Mouse (Mus musculus) MN1 (cell line): ENCODE results near the gene Phc2.
A peak's percentile ranks its signal among the peaks of the same experiment; 100 is the strongest.
"Not testable (repeated sequence)": the region's sequence is repeated elsewhere in the genome, so short reads cannot be mapped to it uniquely, and the experiment has no call there.

Source experiments
- DNase-seq: peaks from one replicate; pipeline ENCODE4 v3.0.0-alpha.2; 2016; ENCODE audit warnings: low spot score

Phc2 gene

GRCm38 (mm10) chr4:128645896-128646295 lies 8.6 kb upstream of the Phc2 start:
- no peak for DNase-seq

DNA sequence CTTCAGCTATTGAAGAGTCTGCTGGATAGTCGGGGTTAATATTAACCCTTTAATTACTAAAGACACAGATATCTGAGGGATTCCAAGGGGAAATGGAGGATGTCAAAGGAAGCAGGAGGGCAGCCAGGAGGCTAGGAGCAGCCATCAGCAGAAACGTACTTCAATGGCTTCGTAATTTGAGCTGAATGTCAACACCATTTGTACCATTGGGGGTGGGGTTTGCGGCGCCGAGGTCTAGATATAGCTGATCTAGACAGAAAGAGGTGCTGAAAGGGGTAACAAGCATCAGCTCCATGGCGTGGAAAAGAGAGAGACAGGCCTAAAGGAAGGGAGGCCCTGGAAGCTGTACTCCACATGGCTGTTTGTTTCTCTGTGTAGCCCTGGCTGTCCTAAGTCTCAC lies 7.7 kb upstream of the Phc2 start:
- DNase-seq, result no peak

- DNase-seq, result no peak
Measured at GRCm38 (mm10) chr4:128648567-128649255, 5.8 kb upstream of the Phc2 start.

GRCm38 (mm10) chr4:128651530-128651929 lies 3.0 kb upstream of the Phc2 start:
- DNase-seq, result no peak

DNA sequence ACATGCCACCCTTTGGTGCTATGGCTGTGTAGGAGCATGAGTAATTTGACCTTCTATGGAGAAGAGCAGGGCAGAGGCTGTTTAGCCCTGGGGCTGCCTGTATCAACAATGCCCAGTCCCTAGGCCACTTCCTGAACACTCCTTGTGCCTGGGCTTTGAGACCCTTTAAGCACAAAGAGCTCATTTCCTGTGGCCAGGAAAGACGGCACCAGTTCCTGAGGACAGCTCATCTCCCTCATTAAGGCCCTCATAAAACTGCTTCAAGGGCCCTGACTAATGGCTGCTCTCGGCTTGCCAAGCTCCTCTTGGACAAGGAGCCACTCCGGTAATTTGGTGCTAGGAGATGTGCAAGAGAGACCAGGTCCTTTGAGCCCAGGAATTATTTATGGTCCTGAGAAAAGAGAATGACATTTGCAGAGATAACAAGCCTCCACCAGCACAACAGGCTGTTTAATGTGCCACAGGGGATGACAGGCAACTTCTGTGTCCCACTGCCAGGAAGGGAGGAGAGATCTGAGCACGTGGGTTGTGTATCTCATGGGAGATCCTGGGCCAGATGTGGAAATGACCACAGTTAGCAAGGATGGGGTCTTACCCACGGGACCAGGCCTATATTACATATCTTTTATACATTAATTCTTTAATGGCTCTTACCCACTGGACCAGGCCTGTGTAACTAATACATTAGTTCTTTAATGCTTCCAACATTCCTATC lies 1.8 kb upstream of the Phc2 start:
- peak; percentile 92 for DNase-seq

DNA sequence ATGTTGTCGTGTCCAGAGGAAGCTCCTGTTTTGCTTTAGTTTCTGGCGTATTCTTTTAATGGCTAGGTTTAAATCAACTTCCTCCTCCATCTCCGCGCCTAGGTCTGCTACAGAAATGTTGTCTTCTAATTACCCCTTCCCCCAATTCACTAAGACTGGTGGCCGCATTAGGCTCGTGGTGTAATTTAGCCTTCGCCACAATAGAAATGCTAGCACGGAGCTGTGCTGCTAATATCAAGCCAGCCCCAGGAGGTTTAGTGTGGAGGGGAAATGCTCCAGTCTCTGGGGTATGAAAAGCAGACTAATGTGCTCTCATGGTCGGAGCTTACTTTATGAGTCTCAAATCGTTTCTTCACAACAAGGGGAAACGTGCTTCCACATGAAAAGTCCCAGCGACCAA lies 944 bp downstream of the Phc2 start:
- DNase-seq, result peak; percentile 10

- no peak for DNase-seq
Measured at GRCm38 (mm10) chr4:128660196-128660595, 5.7 kb downstream of the Phc2 start.

- no peak for DNase-seq
Measured at GRCm38 (mm10) chr4:128661063-128661462, 6.6 kb downstream of the Phc2 start.

DNA sequence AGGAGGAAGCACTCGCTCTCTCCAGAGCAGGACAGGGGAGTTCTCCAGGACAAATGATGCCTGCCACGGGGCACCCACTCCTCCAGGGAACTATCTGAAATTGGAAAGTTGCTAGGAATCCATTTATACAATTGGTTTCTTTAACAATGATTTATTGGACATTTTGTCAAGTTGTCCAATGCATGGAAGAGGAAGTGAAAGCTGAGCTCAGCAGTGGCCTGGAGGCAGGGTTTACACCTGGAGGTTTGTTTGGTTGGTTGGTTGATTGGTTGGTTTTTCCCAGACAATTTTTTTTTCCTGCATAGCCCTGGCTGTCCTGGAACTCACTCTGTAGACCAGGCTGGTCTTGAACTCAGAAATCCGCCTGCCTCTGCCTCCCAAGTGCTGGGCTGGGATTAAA lies 9.5 kb downstream of the Phc2 start:
- no peak for DNase-seq

DNA sequence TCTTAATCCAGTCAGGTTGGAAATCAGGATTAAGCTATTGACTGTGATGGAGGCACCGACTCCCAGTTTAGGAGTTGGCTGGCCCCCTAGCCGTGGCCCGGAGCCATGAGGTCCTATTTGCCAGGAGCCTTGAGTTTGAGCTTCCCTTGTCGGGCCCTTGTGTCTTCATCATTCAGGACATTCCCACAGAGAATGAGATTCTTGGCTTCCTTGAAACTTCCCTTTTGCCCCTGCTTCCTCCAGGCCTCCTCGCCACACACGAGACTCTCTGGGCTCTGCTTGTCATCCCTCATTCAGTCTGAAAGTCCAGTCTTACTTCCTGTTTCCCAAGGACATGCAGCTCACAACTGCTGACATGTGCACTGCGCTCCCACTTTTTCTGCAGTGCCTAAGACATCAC lies 11.9 kb downstream of the Phc2 start:
- DNase-seq, result not testable (repeated sequence)

- DNase-seq, result not testable (repeated sequence)
Measured at GRCm38 (mm10) chr4:128667195-128667594, 12.7 kb downstream of the Phc2 start.

GRCm38 (mm10) chr4:128669229-128669628 lies 14.7 kb downstream of the Phc2 start:
- no peak for DNase-seq

DNA sequence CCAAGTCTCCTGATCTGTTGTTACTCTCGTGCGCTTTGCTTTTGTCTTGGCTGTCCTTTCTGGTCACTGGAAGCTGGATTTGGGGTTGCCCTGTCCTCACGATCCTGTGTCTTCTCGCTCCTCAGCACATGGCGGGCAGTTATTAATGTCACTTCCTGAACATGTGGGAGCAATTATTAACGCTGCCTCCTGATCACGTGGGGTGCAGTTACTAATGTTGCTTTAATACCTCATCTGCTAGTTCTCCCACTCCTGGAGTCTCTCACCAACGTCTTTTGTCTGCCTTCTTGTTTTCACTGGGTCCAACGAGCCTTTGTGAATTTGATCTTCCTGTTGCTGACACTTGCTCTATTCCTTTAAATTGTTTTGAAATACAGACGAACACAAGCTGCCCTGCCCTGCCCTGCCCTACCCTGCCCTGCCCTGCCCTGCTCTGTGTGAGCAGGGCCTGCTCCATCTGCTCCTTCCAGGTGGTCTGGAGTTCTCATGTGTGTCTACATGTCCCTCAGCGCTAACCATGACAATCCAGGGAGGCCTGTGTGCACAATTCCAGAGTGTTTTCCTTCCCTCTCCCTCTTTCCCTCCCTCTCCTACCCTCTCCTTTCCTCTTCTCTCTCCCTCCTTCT lies 16.2 kb downstream of the Phc2 start:
- DNase-seq, result no peak

- DNase-seq, result no peak
Measured at GRCm38 (mm10) chr4:128672494-128672893, 18.0 kb downstream of the Phc2 start.

- no peak for DNase-seq
Measured at GRCm38 (mm10) chr4:128678564-128679217, 24.2 kb downstream of the Phc2 start.

- no peak for DNase-seq
Measured at GRCm38 (mm10) chr4:128681126-128681525, 26.6 kb downstream of the Phc2 start.

DNA sequence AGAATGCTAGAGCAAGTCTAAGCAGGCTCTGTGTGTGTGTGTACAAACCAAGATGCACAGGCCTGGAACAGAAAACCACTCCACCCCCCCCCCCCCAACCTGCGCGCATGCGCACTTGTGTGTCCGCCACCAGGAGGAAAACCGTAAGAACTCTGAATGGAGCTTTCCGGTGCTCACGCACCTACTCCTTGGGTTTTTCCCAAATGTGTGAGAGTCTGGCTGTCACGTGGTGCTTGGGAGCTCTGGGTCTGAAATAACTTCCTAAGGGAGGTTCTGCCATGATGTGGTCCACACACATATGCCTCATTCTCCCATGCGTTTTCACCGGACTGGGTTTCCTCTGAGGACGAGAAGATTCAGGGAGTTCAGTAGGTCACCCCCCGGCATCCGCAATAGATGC lies 27.8 kb downstream of the Phc2 start:
- no peak for DNase-seq

GRCm38 (mm10) chr4:128683706-128684105 lies 29.2 kb downstream of the Phc2 start:
- DNase-seq, result no peak

- no peak for DNase-seq
Measured at GRCm38 (mm10) chr4:128684108-128684507, 29.6 kb downstream of the Phc2 start.

GRCm38 (mm10) chr4:128688513-128688913 lies 34.0 kb downstream of the Phc2 start:
- no peak for DNase-seq

GRCm38 (mm10) chr4:128688976-128689375 lies 34.5 kb downstream of the Phc2 start:
- DNase-seq, result no peak

DNA sequence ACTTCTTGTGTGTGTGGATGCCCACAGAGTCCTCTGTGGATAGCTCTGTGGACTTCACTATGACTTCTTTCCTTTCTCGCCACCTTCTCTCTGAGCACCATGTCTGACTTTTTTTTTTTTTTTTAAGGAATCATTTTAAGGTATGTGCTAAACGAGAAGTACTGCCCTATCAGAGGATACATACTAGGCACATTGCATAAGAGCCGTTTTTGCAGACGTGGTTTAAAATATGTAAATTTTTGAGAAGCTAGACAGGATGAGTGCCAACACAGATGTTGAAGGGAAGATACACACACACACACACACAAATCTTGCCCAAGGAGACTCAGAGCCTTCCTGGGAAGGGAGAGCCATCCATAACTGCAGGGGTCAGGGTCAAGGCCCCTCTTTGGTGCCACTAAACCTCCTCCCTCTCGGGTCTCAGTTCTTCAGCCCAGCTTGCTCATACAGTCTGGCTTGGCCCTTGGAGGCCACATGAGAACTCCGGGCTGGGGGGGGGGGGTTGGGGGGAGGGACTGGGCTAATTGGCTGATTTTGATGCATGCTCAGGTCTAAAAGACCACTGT lies 35.3 kb downstream of the Phc2 start:
- no peak for DNase-seq
